Mouse (Mus musculus): Measurements from ENCODE around the gene Igdcc3. TPM values are rescaled to one million over a fixed set of nuclear protein-coding genes. Genes with fewer than 3 reads are reported as not detected.

The Igdcc3 gene
- total and polyA plus RNA-seq, 2 experiments from 2014 or later: 6.2 to 6.3 TPM

DNA sequence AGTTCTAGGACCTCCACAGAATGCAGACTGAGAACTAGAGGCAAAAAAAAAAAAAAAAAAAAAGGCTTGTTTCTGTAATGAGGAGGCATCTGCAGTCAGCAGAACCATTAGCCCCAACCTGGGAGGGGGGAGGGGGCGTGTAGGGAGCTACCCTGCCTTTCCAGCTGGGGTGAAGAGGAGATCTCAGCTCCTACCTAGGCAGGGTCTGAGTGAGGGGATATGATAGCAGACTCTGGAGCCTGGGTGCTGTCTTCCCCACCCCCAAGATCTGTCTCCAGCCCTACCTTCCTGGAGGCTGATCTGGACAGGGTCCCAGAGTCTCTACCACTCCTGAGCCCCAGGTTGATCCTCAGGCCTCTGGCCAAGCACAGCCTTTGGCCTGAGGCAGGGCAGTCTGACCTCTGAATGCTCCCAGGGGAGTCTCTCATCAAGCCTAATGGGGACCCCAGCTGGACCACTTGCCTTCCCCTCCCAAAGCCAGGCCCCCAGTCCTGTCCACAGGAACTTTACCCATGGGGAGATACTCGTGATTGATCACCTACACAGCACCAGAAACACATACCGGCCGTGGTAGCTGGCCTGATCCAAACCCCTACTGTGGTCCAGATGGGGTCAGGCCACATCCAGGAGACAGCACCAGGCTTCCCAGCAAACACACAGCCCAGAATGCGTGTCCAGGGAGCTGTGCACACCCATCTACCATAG, 34.4 kb downstream of the Igdcc3 start:
- Histone ChIP-seq H3K36me3 (ENCODE audit: insufficient read depth, low read length) (no peaks in the 10 kb centered on the region), H3K4me3 (ENCODE audit: low read length) (no peak overlapping the region), H3K9me3 (ENCODE audit: low read length) (no peaks in the 10 kb centered on the region), H3K4me2 (ENCODE audit: low read depth, low read length) (no peak overlapping the region), H3K9ac (replicated peaks; ENCODE audit: low read length) (no peak overlapping the region), H3K27ac (peak overlapping the region; percentile 76), H3K4me1 (ENCODE audit: insufficient read depth, low read length) (peaks cover 26% of the 10 kb centered on the region), H3K27me3 (ENCODE audit: insufficient read depth, low read length) (no peaks in the 10 kb centered on the region)
- WGBS: 26% methylated on average over 5 of the region's 5 CpGs
- no peak for TF ChIP-seq CTCF (IDR thresholded peaks at IDR 0.05; ENCODE audit: low read depth)
- ATAC-seq (peak; percentile 11; the same call in 1 of the 2 replicates), DNase-seq (ENCODE audit: low spot score) (no peak)

DNA sequence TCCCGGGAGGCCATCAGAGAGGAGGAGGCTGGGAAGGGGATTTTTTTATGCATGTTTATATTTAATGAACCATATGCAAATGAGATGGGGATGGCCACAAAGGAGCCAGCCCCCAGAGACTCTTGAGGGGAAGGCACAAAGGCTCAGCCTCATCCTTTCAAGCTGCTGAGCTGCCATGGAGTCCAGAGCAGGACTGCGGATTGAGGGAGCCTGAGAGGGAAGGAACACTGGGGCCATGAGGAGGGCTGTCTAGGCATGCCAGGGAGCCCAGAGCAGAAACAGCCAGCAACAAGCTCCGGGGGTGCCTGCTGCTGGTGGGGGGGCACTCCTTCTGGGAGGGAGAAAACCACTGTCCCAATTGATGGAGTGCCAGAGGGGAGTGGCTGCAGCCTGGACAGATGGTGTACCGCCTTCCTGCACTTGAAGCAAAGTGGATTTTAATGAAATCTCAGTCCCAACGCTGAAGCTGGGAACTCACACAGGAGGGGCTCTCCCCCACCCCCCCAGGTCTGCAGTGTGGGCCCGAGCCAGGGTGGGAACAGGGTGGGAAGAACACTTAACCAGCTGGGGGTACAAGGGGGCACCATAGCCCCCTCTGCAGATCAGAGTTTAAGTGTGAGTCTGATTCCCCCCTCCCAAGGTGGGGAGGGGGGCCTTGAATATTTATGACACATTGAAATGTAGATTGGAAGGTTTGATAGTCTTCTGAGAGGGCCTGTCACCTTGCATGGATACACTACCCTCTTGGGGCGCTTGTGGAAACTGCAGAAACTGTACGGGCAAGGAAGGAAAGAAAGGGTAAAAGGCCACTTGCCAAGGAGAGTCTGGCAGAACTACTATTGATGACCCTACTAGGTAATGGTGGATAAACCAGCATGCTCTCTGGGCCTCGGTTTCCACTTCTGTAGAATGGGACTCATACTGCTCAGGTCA, 35.2 kb downstream of the Igdcc3 start:
- Histone ChIP-seq H3K4me1 (ENCODE audit: insufficient read depth, low read length) (peaks cover 26% of the 10 kb centered on the region), H3K9me3 (ENCODE audit: low read length) (no peaks in the 10 kb centered on the region), H3K27me3 (ENCODE audit: insufficient read depth, low read length) (no peaks in the 10 kb centered on the region), H3K9ac (replicated peaks; ENCODE audit: low read length) (no peak overlapping the region), H3K4me2 (ENCODE audit: low read depth, low read length) (no peak overlapping the region), H3K4me3 (ENCODE audit: low read length) (no peak overlapping the region), H3K36me3 (ENCODE audit: insufficient read depth, low read length) (no peaks in the 10 kb centered on the region), H3K27ac (peak overlapping the region; percentile 76)
- peak; percentile 60 for TF ChIP-seq CTCF (IDR thresholded peaks at IDR 0.05; ENCODE audit: low read depth)
- ATAC-seq (peak; percentile 65), DNase-seq (ENCODE audit: low spot score) (peak; percentile 65)
- WGBS: 13% methylated on average over 9 of the region's 9 CpGs

DNA sequence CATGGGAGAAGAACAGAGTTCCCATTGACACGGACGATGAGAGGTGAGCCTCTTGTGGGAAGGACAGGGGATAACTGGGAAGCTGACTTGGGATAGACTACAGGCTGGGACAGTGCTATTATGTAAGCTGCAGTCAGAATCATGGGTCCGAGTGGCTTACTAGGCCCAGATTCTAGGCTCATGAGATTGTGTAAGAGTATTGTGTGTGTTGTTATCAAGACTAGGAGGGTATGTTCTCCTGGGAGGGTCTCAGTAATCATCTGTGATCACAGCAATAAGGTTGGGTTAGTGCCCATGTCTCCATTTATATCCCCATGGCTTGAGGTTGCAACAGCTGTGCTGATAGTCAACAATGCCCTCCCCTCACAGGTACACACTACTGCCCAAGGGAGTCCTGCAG, 36.5 kb downstream of the Igdcc3 start:
- no peak for TF ChIP-seq CTCF (IDR thresholded peaks at IDR 0.05; ENCODE audit: low read depth)
- Histone ChIP-seq H3K27ac (peak overlapping the region; percentile 62; the same call in 1 of the 2 replicates), H3K27me3 (ENCODE audit: insufficient read depth, low read length) (no peaks in the 10 kb centered on the region), H3K4me2 (ENCODE audit: low read depth, low read length) (no peak overlapping the region), H3K36me3 (ENCODE audit: insufficient read depth, low read length) (peaks cover 10% of the 10 kb centered on the region; the same call in 1 of the 2 replicates), H3K9ac (replicated peaks; ENCODE audit: low read length) (no peak overlapping the region), H3K4me1 (ENCODE audit: insufficient read depth, low read length) (peaks cover 26% of the 10 kb centered on the region), H3K4me3 (ENCODE audit: low read length) (no peak overlapping the region), H3K9me3 (ENCODE audit: low read length) (no peaks in the 10 kb centered on the region)
- no peak for ATAC-seq
- 55% methylated on average over 3 of the region's 3 CpGs for WGBS
- DNase-seq (ENCODE audit: low spot score): no peak

DNA sequence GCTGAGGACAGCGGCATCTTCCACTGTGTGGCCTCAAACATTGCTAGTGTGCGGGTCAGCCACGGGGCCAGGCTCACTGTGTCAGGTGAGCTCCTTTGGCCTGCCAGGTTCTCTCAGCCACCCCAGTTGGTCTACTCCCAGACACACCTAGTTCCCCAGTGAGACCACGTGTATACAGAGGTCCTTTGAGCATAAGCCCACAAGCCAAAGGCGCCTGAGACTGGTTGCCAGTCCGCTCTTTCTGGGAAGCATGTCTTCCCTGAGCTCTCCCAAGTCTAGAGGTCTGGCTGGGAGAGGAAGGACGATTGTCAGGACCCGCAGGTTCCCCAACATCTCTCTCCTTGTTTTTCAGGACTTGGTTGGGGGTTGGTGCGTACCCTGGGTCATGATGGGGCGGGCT, 36.9 kb downstream of the Igdcc3 start:
- no peak for TF ChIP-seq CTCF (IDR thresholded peaks at IDR 0.05; ENCODE audit: low read depth)
- H3K4me2 ChIP-seq (ENCODE audit: low read depth, low read length): no peak overlapping the region
- H3K9me3 ChIP-seq (ENCODE audit: low read length): no peaks in the 10 kb centered on the region
- peak overlapping the region; percentile 62 for H3K27ac ChIP-seq
- H3K27me3 ChIP-seq (ENCODE audit: insufficient read depth, low read length): no peaks in the 10 kb centered on the region
- no peak for DNase-seq (ENCODE audit: low spot score)
- 51% methylated on average over 10 of the region's 10 CpGs for WGBS
- peaks cover 26% of the 10 kb centered on the region for H3K4me1 ChIP-seq (ENCODE audit: insufficient read depth, low read length)
- H3K36me3 ChIP-seq (ENCODE audit: insufficient read depth, low read length): peaks cover 11% of the 10 kb centered on the region; the same call in 1 of the 2 replicates
- H3K9ac ChIP-seq (replicated peaks; ENCODE audit: low read length): no peak overlapping the region
- H3K4me3 ChIP-seq (ENCODE audit: low read length): no peak overlapping the region
- no peak for ATAC-seq

DNA sequence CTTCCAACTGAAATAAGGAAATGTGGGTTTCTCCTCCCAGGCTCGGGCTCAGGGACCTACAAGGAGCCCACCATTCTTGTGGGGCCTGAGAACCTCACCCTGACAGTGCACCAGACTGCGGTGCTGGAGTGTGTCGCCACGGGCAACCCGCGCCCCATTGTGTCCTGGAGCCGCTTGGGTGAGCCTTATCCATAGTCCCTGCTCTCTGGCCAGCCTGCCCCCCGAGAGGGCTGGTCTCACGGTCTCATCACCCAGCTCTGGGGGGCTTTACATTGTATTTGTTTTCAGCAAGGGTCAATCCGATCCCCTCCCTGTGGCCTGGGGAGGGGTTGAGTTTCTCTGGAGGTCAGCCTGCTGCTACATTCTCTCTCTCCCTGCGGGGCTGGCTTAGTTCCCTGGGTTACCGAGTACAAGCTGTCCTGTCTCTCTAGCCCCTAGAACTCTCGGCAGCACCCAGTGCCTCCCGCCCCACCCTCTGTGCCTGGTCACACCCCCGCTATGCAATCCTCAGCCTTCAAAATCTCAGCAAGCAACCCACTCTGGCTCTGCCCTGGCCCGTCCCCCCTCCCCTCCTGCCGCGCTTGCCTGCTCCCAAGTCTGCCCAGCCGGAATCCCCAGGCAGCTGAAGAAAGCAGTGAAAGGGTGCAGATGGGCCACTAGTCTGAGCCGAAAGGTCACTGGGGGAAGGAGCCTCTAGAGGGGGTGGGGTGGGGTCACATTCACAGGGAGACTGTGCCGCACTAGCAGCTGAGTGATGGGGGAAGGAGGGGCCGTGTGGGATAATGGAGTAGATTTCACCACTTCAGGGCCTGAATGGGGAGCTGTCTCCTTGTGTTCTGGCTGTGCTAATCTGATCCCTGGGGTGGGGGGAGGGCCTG, 37.6 kb downstream of the Igdcc3 start:
- Histone ChIP-seq H3K9me3 (ENCODE audit: low read length) (no peaks in the 10 kb centered on the region), H3K9ac (replicated peaks; ENCODE audit: low read length) (peak overlapping the region; percentile 21; the same call in 1 of the 2 replicates), H3K4me3 (ENCODE audit: low read length) (no peak overlapping the region), H3K27ac (peak overlapping the region; percentile 62), H3K4me2 (ENCODE audit: low read depth, low read length) (peak overlapping the region; percentile 34; the same call in 1 of the 2 replicates), H3K27me3 (ENCODE audit: insufficient read depth, low read length) (no peaks in the 10 kb centered on the region), H3K36me3 (ENCODE audit: insufficient read depth, low read length) (peaks cover 13% of the 10 kb centered on the region; the same call in 1 of the 2 replicates), H3K4me1 (ENCODE audit: insufficient read depth, low read length) (peaks cover 26% of the 10 kb centered on the region)
- TF ChIP-seq CTCF (IDR thresholded peaks at IDR 0.05; ENCODE audit: low read depth): no peak
- peak; percentile 54 for DNase-seq (ENCODE audit: low spot score)
- ATAC-seq: peak; percentile 52
- WGBS: 11% methylated on average over 22 of the region's 22 CpGs
